Mouse (Mus musculus) bone marrow macrophage, adult 2 months (primary cell): ENCODE data around the gene Cep350. TPM values are rescaled to one million over a fixed set of nuclear protein-coding genes. Genes with fewer than 3 reads are reported as not detected.
A peak's percentile ranks its signal among the peaks of the same experiment; 100 is the strongest.

Source experiments
- H3K27ac ChIP-seq: 2 replicates; pipeline ENCODE4 v1.5.1; 2012; ENCODE audit warnings: low read depth, low read length; ENCODE audit not compliant: insufficient read depth
- H3K4me1 ChIP-seq: 2 replicates; pipeline ENCODE4 v1.6.1; 2012; ENCODE audit warnings: low read length; ENCODE audit not compliant: control insufficient read depth, insufficient read depth
- H3K4me3 ChIP-seq: 2 replicates; pipeline ENCODE4 v1.5.1; 2012; ENCODE audit warnings: mild to moderate bottlenecking, low read length, moderate library complexity; ENCODE audit not compliant: insufficient read depth
- CTCF ChIP-seq: IDR thresholded peaks from 2 replicates; pipeline ENCODE4 v1.5.1; 2012; ENCODE audit warnings: low read depth, mild to moderate bottlenecking, low read length, moderate library complexity
- POLR2A ChIP-seq: IDR thresholded peaks from 2 replicates; pipeline ENCODE4 v1.6.1; 2012; ENCODE audit warnings: mild to moderate bottlenecking, low read depth, low read length, borderline replicate concordance
- polyA plus RNA-seq: library from polyadenylated mRNA; stranded (reverse); fragments of >200 nt; gene quantifications from 2 replicates; pipeline ENCODE4 v1.2.4, GENCODE M21; 2012; ENCODE audit not compliant: missing spikeins, insufficient read depth, insufficient read length

Gene Cep350
- polyA plus RNA-seq, 1 experiment: 40.9 TPM

GRCm38 (mm10) chr1:155811995-155812580 lies 161.0 kb downstream of the Cep350 start:
- Histone ChIP-seq H3K4me3 (peak overlapping the region; percentile 86), H3K4me1 (peaks cover 20% of the 10 kb centered on the region), H3K27ac (no peak overlapping the region)
- TF ChIP-seq CTCF (no peak), POLR2A (no peak)

GRCm38 (mm10) chr1:155810616-155811015 lies 162.4 kb downstream of the Cep350 start:
- Histone ChIP-seq H3K4me1 (peaks cover 20% of the 10 kb centered on the region), H3K4me3 (no peak overlapping the region), H3K27ac (no peak overlapping the region)
- TF ChIP-seq CTCF (no peak), POLR2A (no peak)

- Histone ChIP-seq H3K4me1 (peaks cover 20% of the 10 kb centered on the region), H3K4me3 (no peak overlapping the region), H3K27ac (no peak overlapping the region)
- no peak for TF ChIP-seq POLR2A
- TF ChIP-seq CTCF: no peak
Observed at GRCm38 (mm10) chr1:155809706-155810442, 163.2 kb downstream of the Cep350 start.

GRCm38 (mm10) chr1:155808261-155808660 lies 164.8 kb downstream of the Cep350 start:
- Histone ChIP-seq H3K4me3 (no peak overlapping the region), H3K27ac (no peak overlapping the region), H3K4me1 (peaks cover 14% of the 10 kb centered on the region)
- TF ChIP-seq CTCF (no peak), POLR2A (no peak)

- peaks cover 8% of the 10 kb centered on the region for H3K4me1 ChIP-seq
- no peak overlapping the region for H3K4me3 ChIP-seq
- no peak overlapping the region for H3K27ac ChIP-seq
Observed at GRCm38 (mm10) chr1:155805607-155806006, 167.4 kb downstream of the Cep350 start.

GRCm38 (mm10) chr1:155801014-155801991 lies 171.8 kb downstream of the Cep350 start:
- no peak for TF ChIP-seq POLR2A
- no peak for TF ChIP-seq CTCF
- Histone ChIP-seq H3K27ac (no peak overlapping the region), H3K4me1 (no peaks in the 10 kb centered on the region; the same call in 1 of the 2 replicates), H3K4me3 (no peak overlapping the region)

More at GRCm38 (mm10) chr1:155805607-155806006, 167.4 kb downstream of the Cep350 start:
- TF ChIP-seq POLR2A: no peak
- no peak for TF ChIP-seq CTCF

GRCm38 (mm10) chr1:155798000-155798399 lies 175.1 kb downstream of the Cep350 start:
- Histone ChIP-seq H3K4me1 (no peaks in the 10 kb centered on the region; the same call in 1 of the 2 replicates), H3K4me3 (no peak overlapping the region), H3K27ac (no peak overlapping the region)
- TF ChIP-seq POLR2A (no peak), CTCF (no peak)

GRCm38 (mm10) chr1:155797425-155797824 lies 175.6 kb downstream of the Cep350 start:
- H3K27ac ChIP-seq: no peak overlapping the region
- H3K4me1 ChIP-seq: no peaks in the 10 kb centered on the region; the same call in 1 of the 2 replicates
- no peak for TF ChIP-seq POLR2A
- TF ChIP-seq CTCF: no peak
- no peak overlapping the region for H3K4me3 ChIP-seq

GRCm38 (mm10) chr1:155796757-155797405 lies 176.2 kb downstream of the Cep350 start:
- no peaks in the 10 kb centered on the region; the same call in 1 of the 2 replicates for H3K4me1 ChIP-seq
- no peak overlapping the region for H3K27ac ChIP-seq
- H3K4me3 ChIP-seq: no peak overlapping the region
- TF ChIP-seq POLR2A (no peak), CTCF (no peak)
